Mouse (Mus musculus): ENCODE measurements at regions not wholly inside any gene's neighbourhood (a gene's known extent, or its start where the extent isn't known, plus 50 kb on each side); places are given as distances from the start of the nearest gene placed in this dataset.
A peak's percentile ranks its signal among the peaks of the same experiment; 100 is the strongest.
"Not testable (repeated sequence)": the region's sequence is repeated elsewhere in the genome, so short reads cannot be mapped to it uniquely, and the experiment has no call there.

GRCm38 (mm10) chr8:20122067-20122925 is 219.1 kb downstream of the Gm31371 start:
- DNase-seq (ENCODE audit: low read depth, low spot score), result peak; percentile 92

GRCm38 (mm10) chr8:20123545-20123944 is 220.4 kb downstream of the Gm31371 start:
- not testable (repeated sequence) for DNase-seq (ENCODE audit: low read depth, low spot score)

DNA sequence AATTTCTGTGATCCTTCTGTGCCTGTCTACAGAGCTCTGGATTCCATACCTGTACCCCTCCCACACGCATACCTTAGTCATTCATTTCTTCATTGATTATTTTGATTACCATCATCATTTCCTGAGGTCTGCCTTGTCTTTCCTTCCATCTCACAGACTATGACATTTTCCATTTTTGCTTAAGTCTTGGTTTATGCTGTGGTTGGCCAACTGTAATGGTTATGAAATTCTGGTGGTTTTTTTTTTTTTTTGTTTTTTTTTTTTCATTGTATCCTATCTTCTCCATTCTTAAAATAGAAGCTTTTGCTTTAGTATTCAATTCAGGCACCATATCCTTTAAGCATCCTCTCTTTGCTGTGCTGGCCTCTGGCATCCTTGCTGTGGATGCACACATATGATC is 227.4 kb downstream of the Gm15319 start:
- not testable (repeated sequence) for DNase-seq (ENCODE audit: low read depth, low spot score)

DNA sequence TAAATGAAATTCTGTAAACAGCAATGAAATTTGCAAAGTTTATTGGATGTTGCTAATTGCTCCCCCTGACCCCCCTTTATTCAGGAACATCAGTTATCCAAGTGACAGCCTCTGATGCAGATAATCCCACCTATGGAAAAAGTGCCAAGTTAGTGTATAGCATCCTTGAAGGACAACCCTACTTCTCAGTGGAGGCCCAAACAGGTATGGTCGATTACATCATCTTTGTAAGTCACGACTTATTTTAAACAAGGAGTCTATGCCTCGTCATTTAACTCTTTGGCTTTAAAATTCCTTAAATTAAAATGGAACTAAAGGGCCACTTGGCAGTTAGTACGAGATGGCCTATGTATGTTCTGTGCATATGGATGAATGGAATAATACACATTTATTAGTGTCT is 217.6 kb downstream of the Gm15319 start:
- not testable (repeated sequence) for DNase-seq (ENCODE audit: low read depth, low spot score)

- not testable (repeated sequence) for DNase-seq (ENCODE audit: low read depth, low spot score)
Observed at GRCm38 (mm10) chr8:20151317-20152047, 211.5 kb downstream of the Gm15319 start.

DNA sequence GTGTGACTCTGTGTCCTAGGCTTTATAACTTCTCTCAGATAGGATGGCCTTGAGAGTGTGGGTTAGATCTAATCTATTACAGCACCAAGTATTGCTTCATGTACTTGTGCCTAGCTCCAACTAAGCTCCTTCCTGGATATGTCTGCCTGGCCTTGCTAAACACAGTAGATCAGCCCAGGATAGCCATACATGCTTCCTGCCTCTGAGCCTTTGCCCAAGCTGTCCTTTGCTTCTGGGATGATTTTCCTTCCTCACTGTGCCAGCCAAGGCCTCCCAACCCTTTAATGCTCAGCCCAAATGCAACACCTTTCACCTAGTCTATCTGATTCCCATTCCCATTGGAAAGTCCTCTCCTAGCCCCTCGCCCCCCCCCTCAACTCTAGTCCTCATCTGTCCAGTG is 208.9 kb downstream of the Gm15319 start:
- not testable (repeated sequence) for DNase-seq (ENCODE audit: low read depth, low spot score)

Data from retina, postnatal 7 days (tissue).